Comparison of ENCODE assay signal across 9 mouse cellular contexts in genomic region chr13:53142268-53142667, GRCm38 (mm10).
DNase-seq lines count a peak whose midpoint lies in the region; ATAC-seq and TF ChIP-seq lines count a peak whose summit lies in the region.
"Had no signal": no experiment of that assay in that cellular context is flagged by ENCODE, and none has a peak within 500 bp of the region (broad histone marks: within the 10 kb centered on the region; RNA-seq: fewer than 3 reads in every experiment).

No protein-coding gene starts in this region.

- no peaks in the 10 kb centered on the region for H3K79me2 ChIP-seq in heart, adult 2 months (replicated peaks; ENCODE audit: control insufficient read depth, insufficient read depth, low read length)

- H3K36me3 ChIP-seq in forebrain, embryonic 16.5 days (ENCODE audit: control insufficient read depth, insufficient read depth), result no peaks in the 10 kb centered on the region
- H3K36me3 ChIP-seq in forebrain, embryonic 13.5 days (ENCODE audit: poor library complexity, severe bottlenecking), result no peaks in the 10 kb centered on the region
- H3K36me3 ChIP-seq in heart, adult 2 months (ENCODE audit: control insufficient read depth, insufficient read depth, low read length), result no peaks in the 10 kb centered on the region

- no peak overlapping the region for H3K4me3 ChIP-seq in forebrain, embryonic 16.5 days (replicated peaks; ENCODE audit: low read length)
- no peak overlapping the region for H3K4me3 ChIP-seq in forebrain, embryonic 13.5 days
- no peak overlapping the region for H3K4me3 ChIP-seq in cerebellum, adult 2 months (replicated peaks; ENCODE audit: insufficient read depth, low read depth, low read length)
- H3K4me3 ChIP-seq in heart, adult 2 months, result no peak overlapping the region

- intact Hi-C loops in heart, adult 2 months (cut with DNase I), result no loop called here

- H3K27ac ChIP-seq in forebrain, embryonic 16.5 days (ENCODE audit: low read length), result no peak overlapping the region
- H3K27ac ChIP-seq in forebrain, embryonic 13.5 days, result no peak overlapping the region
- H3K27ac ChIP-seq in cerebellum, adult 2 months (ENCODE audit: insufficient read depth, low read length), result no peak overlapping the region
- no peak overlapping the region for H3K27ac ChIP-seq in heart, adult 2 months

- ATAC-seq in forebrain, embryonic 16.5 days, result 0 out of 2 replicates have a peak, but pooled peaks have one; percentile 18
- ATAC-seq in forebrain, embryonic 13.5 days, result no peak

- no peak overlapping the region for H3K4me2 ChIP-seq in forebrain, embryonic 16.5 days (ENCODE audit: low read length)
- no peak overlapping the region for H3K4me2 ChIP-seq in forebrain, embryonic 13.5 days

- no peak for TF ChIP-seq CTCF in cerebellum, adult 2 months (IDR thresholded peaks at IDR 0.05; ENCODE audit: borderline replicate concordance, insufficient read depth, low read depth, low read length)
- no peak for TF ChIP-seq CTCF in heart, adult 2 months (IDR thresholded peaks at IDR 0.05)

- WGBS in forebrain, embryonic 16.5 days, result 53% methylated on average over 10 of the region's 10 CpGs
- 72% methylated on average over 10 of the region's 10 CpGs for WGBS in forebrain, embryonic 13.5 days
- WGBS in cerebellum, adult 2 months, result 12% methylated on average over 10 of the region's 10 CpGs
- WGBS in heart, adult 2 months, result 65% methylated on average over 10 of the region's 10 CpGs

- no peak for TF ChIP-seq EP300 in heart, adult 2 months (IDR thresholded peaks at IDR 0.05; ENCODE audit: insufficient read depth, low read depth, low read length)

- H3K27me3 ChIP-seq in forebrain, embryonic 16.5 days (replicated peaks; ENCODE audit: control insufficient read depth, insufficient read depth, low read length), result no peaks in the 10 kb centered on the region
- H3K27me3 ChIP-seq in forebrain, embryonic 13.5 days, result no peaks in the 10 kb centered on the region
- H3K27me3 ChIP-seq in cerebellum, adult 2 months (ENCODE audit: control insufficient read depth, insufficient read depth, low read length), result no peaks in the 10 kb centered on the region
- H3K27me3 ChIP-seq in heart, adult 2 months (ENCODE audit: control insufficient read depth, insufficient read depth, low read length), result no peaks in the 10 kb centered on the region

- TF ChIP-seq POLR2A in cerebellum, adult 2 months (IDR thresholded peaks at IDR 0.05; ENCODE audit: borderline replicate concordance, insufficient read depth, low read length), result no peak
- TF ChIP-seq POLR2A in heart, adult 2 months (IDR thresholded peaks at IDR 0.05; ENCODE audit: insufficient read depth, low read depth, low read length), result no peak

- no peaks in the 10 kb centered on the region for H3K9me3 ChIP-seq in forebrain, embryonic 16.5 days (ENCODE audit: control insufficient read depth, low read length)
- H3K9me3 ChIP-seq in forebrain, embryonic 13.5 days (replicated peaks), result peaks cover 7% of the 10 kb centered on the region; the same call in 1 of the 2 replicates

- no peak overlapping the region for H3K9ac ChIP-seq in forebrain, embryonic 16.5 days (replicated peaks; ENCODE audit: low read depth, low read length)
- H3K9ac ChIP-seq in forebrain, embryonic 13.5 days, result no peak overlapping the region
- H3K9ac ChIP-seq in heart, adult 2 months (ENCODE audit: low read depth, low read length), result no peak overlapping the region

- peak; percentile 24 to 30 for DNase-seq in lung, adult 18-20 months
- no peak for DNase-seq in lung, postnatal 4 days
- peak; percentile 58 to 71 for DNase-seq in cerebellum, adult 2 months
- peak; percentile 34 to 47 for DNase-seq in kidney, postnatal 36 days
- no peak for DNase-seq in heart, adult 2 months
- no peak for DNase-seq in left cerebral cortex, adult 18-20 months (ENCODE audit: low spot score in 2 of 2)
- DNase-seq: right cerebral cortex, postnatal 14 days had no signal

- peaks cover 3% of the 10 kb centered on the region; the same call in 1 of the 2 replicates for H3K4me1 ChIP-seq in forebrain, embryonic 16.5 days (replicated peaks; ENCODE audit: control insufficient read depth, insufficient read depth, low read length)
- H3K4me1 ChIP-seq in forebrain, embryonic 13.5 days, result 0 out of 2 replicates have a peak, but pooled peaks cover 3% of the 10 kb centered on the region
- H3K4me1 ChIP-seq in cerebellum, adult 2 months (ENCODE audit: control insufficient read depth, insufficient read depth, low read length), result peaks cover 3% of the 10 kb centered on the region; the same call in 1 of the 2 replicates
- no peaks in the 10 kb centered on the region for H3K4me1 ChIP-seq in heart, adult 2 months (ENCODE audit: control insufficient read depth, insufficient read depth, low read length)

Comparison
In these comparisons a context has a peak if more than half of its experiments do, and no peak if none do; other contexts are left out.
1. DNase-seq: peak in lung, adult 18-20 months (2 of 2), cerebellum, adult 2 months (2 of 2) and kidney, postnatal 36 days (2 of 2); none in lung, postnatal 4 days (0 of 2), heart, adult 2 months (0 of 2) and left cerebral cortex, adult 18-20 months (0 of 2).